Mouse (Mus musculus) spleen, adult 2 months (tissue): ENCODE data around the gene Rdh14. TPM values are rescaled to one million over a fixed set of nuclear protein-coding genes. Genes with fewer than 3 reads are reported as not detected.

Source experiments
- DNase-seq, 2 experiments: peaks; one replicate each; pipeline versions ENCODE4 v3.0.0 to v3.0.0-alpha.2; 2012 to 2021; ENCODE audit warnings: low spot score in 2 of 2, low read depth in 1 of 2
- H3K27ac ChIP-seq: fragments of 200-500 bp; 2 replicates; pipeline ENCODE4 v1.5.1; 2012; ENCODE audit warnings: low read length, inconsistent platforms; ENCODE audit not compliant: insufficient read depth
- H3K27me3 ChIP-seq: fragments of 200-500 bp; 2 replicates; pipeline ENCODE4 v1.6.1; 2012; ENCODE audit warnings: mild to moderate bottlenecking, moderate library complexity, low read length, inconsistent platforms; ENCODE audit not compliant: control insufficient read depth, insufficient read depth
- H3K36me3 ChIP-seq: fragments of 200-500 bp; 2 replicates; pipeline ENCODE4 v1.6.1; 2012; ENCODE audit warnings: mild to moderate bottlenecking, low read length, inconsistent platforms; ENCODE audit not compliant: control insufficient read depth, insufficient read depth
- H3K4me1 ChIP-seq: fragments of 200-500 bp; 2 replicates; pipeline ENCODE4 v1.6.1; 2011; ENCODE audit warnings: inconsistent platforms; ENCODE audit not compliant: control insufficient read depth, insufficient read depth, insufficient read length
- H3K4me3 ChIP-seq: fragments of 200-500 bp; 2 replicates; pipeline ENCODE4 v1.5.1; 2011; ENCODE audit warnings: mild to moderate bottlenecking, inconsistent platforms; ENCODE audit not compliant: insufficient read depth, insufficient read length; ENCODE audit errors: extremely low read depth
- CTCF ChIP-seq: fragments of 200-500 bp; IDR thresholded peaks from 2 replicates; pipeline ENCODE4 v1.5.1; 2011; ENCODE audit warnings: mild to moderate bottlenecking, inconsistent platforms; ENCODE audit not compliant: insufficient read depth, insufficient read length, insufficient replicate concordance; ENCODE audit errors: extremely low read depth
- POLR2A ChIP-seq: fragments of 200-500 bp; IDR thresholded peaks from 2 replicates; pipeline ENCODE4 v1.6.1; 2011; ENCODE audit warnings: low read depth, low read length, inconsistent platforms
- WGBS: fragments of 180-500 bp; shearing (Covaris S2); methylation state at CpG from one replicate; pipeline ENCODE4 v1.1.7; 2018; 5-methylcytosine and 5-hydroxymethylcytosine counted together
- polyA plus RNA-seq: library from polyadenylated mRNA; depleted of rRNA; stranded (reverse); fragments of >200 nt; gene quantifications from 2 replicates; pipeline ENCODE4 v1.2.3, GENCODE M21; 2012; rRNA removed

The Rdh14 gene
- polyA plus RNA-seq, 1 experiment, result 7.5 TPM

- no peak overlapping the region for H3K4me3 ChIP-seq
- no peaks in the 10 kb centered on the region for H3K27me3 ChIP-seq
- no peaks in the 10 kb centered on the region for H3K4me1 ChIP-seq
- H3K27ac ChIP-seq, result no peak overlapping the region
- no peak for DNase-seq
- H3K36me3 ChIP-seq, result no peaks in the 10 kb centered on the region
- TF ChIP-seq CTCF (no peak), POLR2A (no peak)
- 90% methylated on average over 1 of the region's 1 CpGs for WGBS
Observed at GRCm38 (mm10) chr12:10411453-10411852, 20.9 kb downstream of the Rdh14 start.

- whole genome bisulfite sequencing, result 58% methylated on average over 3 of the region's 3 CpGs
- no peak for DNase-seq
- H3K4me3 ChIP-seq, result no peak overlapping the region
Observed at GRCm38 (mm10) chr12:10422347-10422746, 31.8 kb downstream of the Rdh14 start.

GRCm38 (mm10) chr12:10425982-10426863 lies 35.7 kb downstream of the Rdh14 start:
- TF ChIP-seq POLR2A, result no peak
- no peak for TF ChIP-seq CTCF
- Histone ChIP-seq H3K27ac (no peak overlapping the region), H3K4me1 (no peaks in the 10 kb centered on the region), H3K4me3 (no peak overlapping the region), H3K36me3 (no peaks in the 10 kb centered on the region), H3K27me3 (no peaks in the 10 kb centered on the region)
- WGBS, result 79% methylated on average over 9 of the region's 9 CpGs
- no peak for DNase-seq

More at GRCm38 (mm10) chr12:10422347-10422746, 31.8 kb downstream of the Rdh14 start:
- TF ChIP-seq POLR2A (no peak), CTCF (no peak)
- Histone ChIP-seq H3K36me3 (no peaks in the 10 kb centered on the region), H3K27ac (no peak overlapping the region), H3K27me3 (no peaks in the 10 kb centered on the region), H3K4me1 (no peaks in the 10 kb centered on the region)

GRCm38 (mm10) chr12:10430999-10431398 lies 40.4 kb downstream of the Rdh14 start:
- Histone ChIP-seq H3K36me3 (no peaks in the 10 kb centered on the region), H3K4me3 (no peak overlapping the region), H3K27me3 (no peaks in the 10 kb centered on the region), H3K27ac (no peak overlapping the region), H3K4me1 (no peaks in the 10 kb centered on the region)
- no peak for TF ChIP-seq POLR2A
- TF ChIP-seq CTCF, result no peak
- WGBS, result 94% methylated on average over 1 of the region's 1 CpGs
- DNase-seq, result no peak

GRCm38 (mm10) chr12:10438054-10439001 lies 47.8 kb downstream of the Rdh14 start:
- Histone ChIP-seq H3K36me3 (no peaks in the 10 kb centered on the region), H3K27me3 (no peaks in the 10 kb centered on the region), H3K27ac (no peak overlapping the region), H3K4me1 (no peaks in the 10 kb centered on the region), H3K4me3 (no peak overlapping the region)
- TF ChIP-seq POLR2A (no peak), CTCF (peak; percentile 80; the same call in 1 of the 2 replicates)
- peak; percentile 5 to 45 for DNase-seq
- 36% methylated on average over 15 of the region's 15 CpGs for WGBS

- no peak overlapping the region for H3K4me3 ChIP-seq
- no peak overlapping the region; the same call in 1 of the 2 replicates for H3K27ac ChIP-seq
- H3K27me3 ChIP-seq, result no peaks in the 10 kb centered on the region
- 74% methylated on average over 14 of the region's 14 CpGs for WGBS
- H3K36me3 ChIP-seq, result no peaks in the 10 kb centered on the region
- TF ChIP-seq CTCF, result no peak
- no peak for TF ChIP-seq POLR2A
- H3K4me1 ChIP-seq, result no peaks in the 10 kb centered on the region
- no peak for DNase-seq
Observed at GRCm38 (mm10) chr12:10439483-10440235, 49.1 kb downstream of the Rdh14 start.

Other genes starting within 250 kb of the Rdh14 start
- gene Nt5c1b, start 20.8 kb upstream of the Rdh14 start, polyA plus RNA-seq, result not detected in 2 replicates